Mouse (Mus musculus): ENCODE measurements around the gene Nat14. TPM values are rescaled to one million over a fixed set of nuclear protein-coding genes. Genes with fewer than 3 reads are reported as not detected.

Nat14 gene
- polyA plus RNA-seq, 1 experiment = 5.9 TPM

DNA sequence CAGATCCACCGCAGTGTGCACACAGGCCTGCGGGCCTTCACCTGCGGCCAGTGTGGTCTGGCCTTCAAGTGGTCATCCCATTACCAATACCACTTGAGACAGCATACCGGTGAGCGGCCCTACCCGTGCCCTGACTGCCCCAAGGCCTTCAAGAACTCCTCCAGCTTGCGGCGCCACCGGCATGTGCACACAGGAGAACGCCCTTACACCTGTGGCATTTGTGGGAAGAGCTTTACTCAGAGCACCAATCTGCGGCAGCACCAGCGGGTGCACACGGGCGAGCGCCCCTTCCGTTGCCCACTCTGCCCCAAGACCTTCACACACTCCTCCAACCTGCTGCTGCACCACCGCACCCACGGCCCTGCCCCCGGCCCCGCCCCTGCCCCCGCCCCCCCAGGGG, 2.7 kb upstream of the Nat14 start:
- DNase-seq = no peak
- Histone ChIP-seq H3K27me3 (ENCODE audit: control insufficient read depth, insufficient read depth, low read length) (peaks cover 7% of the 10 kb centered on the region), H3K27ac (ENCODE audit: control insufficient read depth, insufficient read depth, low read length) (no peak overlapping the region), H3K36me3 (ENCODE audit: control insufficient read depth, insufficient read depth, low read length) (peaks cover 19% of the 10 kb centered on the region), H3K4me3 (ENCODE audit: control insufficient read depth, insufficient read depth, low read length) (no peak overlapping the region), H3K4me1 (replicated peaks; ENCODE audit: control insufficient read depth, insufficient read depth, low read length) (peaks cover 21% of the 10 kb centered on the region)
- TF ChIP-seq CTCF (IDR thresholded peaks at IDR 0.05; ENCODE audit: borderline replicate concordance, control insufficient read depth, extremely low read depth, insufficient read depth, low read length, poor library complexity) (no peak), POLR2A (IDR thresholded peaks at IDR 0.05; ENCODE audit: control insufficient read depth, extremely low read depth, insufficient read depth, low read length, poor library complexity) (no peak)
- 98% methylated on average over 21 of the region's 21 CpGs for WGBS

DNA sequence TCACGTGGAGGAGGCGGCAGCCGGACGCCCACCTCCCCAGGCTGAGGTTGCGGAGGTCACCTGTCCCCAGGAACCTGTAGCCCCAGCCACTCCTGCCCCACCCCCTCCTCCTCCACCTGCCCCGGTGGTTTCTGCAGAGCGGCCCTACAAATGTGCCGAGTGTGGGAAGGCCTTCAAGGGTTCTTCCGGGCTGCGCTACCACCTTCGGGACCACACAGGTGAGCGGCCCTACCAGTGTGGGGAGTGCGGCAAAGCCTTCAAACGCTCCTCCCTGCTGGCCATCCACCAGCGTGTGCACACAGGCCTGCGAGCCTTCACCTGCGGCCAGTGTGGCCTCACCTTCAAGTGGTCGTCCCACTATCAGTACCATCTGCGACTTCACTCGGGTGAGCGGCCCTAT, 1.9 kb upstream of the Nat14 start:
- 98% methylated on average over 21 of the region's 21 CpGs for WGBS
- DNase-seq = no peak
- TF ChIP-seq POLR2A (IDR thresholded peaks at IDR 0.05; ENCODE audit: control insufficient read depth, extremely low read depth, insufficient read depth, low read length, poor library complexity) = no peak
- TF ChIP-seq CTCF (IDR thresholded peaks at IDR 0.05; ENCODE audit: borderline replicate concordance, control insufficient read depth, extremely low read depth, insufficient read depth, low read length, poor library complexity) = no peak
- Histone ChIP-seq H3K27ac (ENCODE audit: control insufficient read depth, insufficient read depth, low read length) (no peak overlapping the region), H3K27me3 (ENCODE audit: control insufficient read depth, insufficient read depth, low read length) (peaks cover 11% of the 10 kb centered on the region), H3K36me3 (ENCODE audit: control insufficient read depth, insufficient read depth, low read length) (peaks cover 19% of the 10 kb centered on the region), H3K4me3 (ENCODE audit: control insufficient read depth, insufficient read depth, low read length) (no peak overlapping the region), H3K4me1 (replicated peaks; ENCODE audit: control insufficient read depth, insufficient read depth, low read length) (peaks cover 21% of the 10 kb centered on the region)

DNA sequence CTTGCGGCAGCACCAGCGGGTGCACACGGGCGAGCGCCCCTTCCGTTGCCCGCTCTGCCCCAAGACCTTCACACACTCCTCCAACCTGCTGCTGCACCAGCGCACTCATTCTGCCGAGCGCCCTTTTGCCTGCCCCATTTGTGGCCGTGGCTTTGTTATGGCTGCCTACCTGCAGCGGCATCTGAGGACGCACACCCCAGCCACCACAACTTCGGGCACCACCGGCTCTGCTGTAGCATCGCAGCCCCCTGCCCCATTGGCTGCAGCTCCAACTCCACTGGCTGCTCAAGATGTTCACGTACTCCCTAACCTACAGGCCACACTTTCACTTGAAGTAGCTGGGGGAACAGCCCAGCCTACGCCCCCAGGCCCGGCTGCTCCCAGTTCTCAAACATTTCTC, 1.3 kb upstream of the Nat14 start:
- H3K27me3 ChIP-seq (ENCODE audit: control insufficient read depth, insufficient read depth, low read length) = peaks cover 11% of the 10 kb centered on the region
- 98% methylated on average over 19 of the region's 19 CpGs for WGBS
- H3K27ac ChIP-seq (ENCODE audit: control insufficient read depth, insufficient read depth, low read length) = no peak overlapping the region
- TF ChIP-seq POLR2A (IDR thresholded peaks at IDR 0.05; ENCODE audit: control insufficient read depth, extremely low read depth, insufficient read depth, low read length, poor library complexity) (no peak), CTCF (IDR thresholded peaks at IDR 0.05; ENCODE audit: borderline replicate concordance, control insufficient read depth, extremely low read depth, insufficient read depth, low read length, poor library complexity) (no peak)
- H3K4me1 ChIP-seq (replicated peaks; ENCODE audit: control insufficient read depth, insufficient read depth, low read length) = peaks cover 21% of the 10 kb centered on the region
- H3K4me3 ChIP-seq (ENCODE audit: control insufficient read depth, insufficient read depth, low read length) = no peak overlapping the region
- peaks cover 19% of the 10 kb centered on the region for H3K36me3 ChIP-seq (ENCODE audit: control insufficient read depth, insufficient read depth, low read length)
- no peak for DNase-seq

DNA sequence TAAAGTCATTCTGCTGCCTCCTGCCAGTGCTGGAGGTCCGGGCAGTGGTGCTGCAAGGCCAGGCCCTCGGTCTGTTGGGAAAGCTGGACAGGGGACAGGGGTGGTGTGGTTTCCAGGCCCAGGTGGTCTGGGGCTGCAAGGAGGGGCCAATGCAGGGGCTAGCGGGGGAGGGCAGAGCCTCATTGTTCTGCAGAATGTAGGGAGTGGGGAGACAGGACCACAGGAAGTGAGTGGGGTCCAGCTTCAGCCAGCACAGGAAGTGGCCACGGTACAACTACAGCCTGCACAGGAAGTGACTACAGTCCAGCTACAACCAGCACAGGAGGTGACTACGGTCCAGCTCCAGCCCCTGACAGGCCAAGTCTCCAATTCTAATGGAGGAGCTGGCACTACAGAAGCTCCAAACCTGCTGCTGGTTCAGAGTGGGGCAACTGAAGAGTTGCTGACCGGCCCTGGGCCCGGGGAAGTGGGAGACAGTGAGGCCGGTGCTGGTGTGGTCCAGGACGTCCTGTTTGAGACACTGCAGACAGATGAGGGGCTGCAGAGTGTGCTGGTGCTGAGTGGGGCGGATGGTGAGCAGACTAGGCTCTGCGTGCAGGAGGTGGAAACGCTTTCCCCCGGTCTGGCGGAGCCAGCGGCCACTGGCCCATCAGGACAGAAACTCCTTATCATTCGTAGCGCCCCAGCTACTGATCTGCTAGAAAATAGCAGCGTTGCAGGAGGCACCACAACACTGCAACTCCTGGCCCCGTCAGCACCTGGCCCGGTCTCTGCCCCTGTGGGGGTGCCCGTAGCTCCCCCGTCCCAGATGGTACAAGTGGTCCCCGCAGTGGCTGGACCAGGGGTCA, 628 bp upstream of the Nat14 start:
- Histone ChIP-seq H3K27ac (ENCODE audit: control insufficient read depth, insufficient read depth, low read length) (no peak overlapping the region), H3K36me3 (ENCODE audit: control insufficient read depth, insufficient read depth, low read length) (peaks cover 19% of the 10 kb centered on the region), H3K4me3 (ENCODE audit: control insufficient read depth, insufficient read depth, low read length) (no peak overlapping the region), H3K27me3 (ENCODE audit: control insufficient read depth, insufficient read depth, low read length) (peaks cover 11% of the 10 kb centered on the region), H3K4me1 (replicated peaks; ENCODE audit: control insufficient read depth, insufficient read depth, low read length) (peaks cover 18% of the 10 kb centered on the region)
- no peak for DNase-seq
- TF ChIP-seq POLR2A (IDR thresholded peaks at IDR 0.05; ENCODE audit: control insufficient read depth, extremely low read depth, insufficient read depth, low read length, poor library complexity) (no peak), CTCF (IDR thresholded peaks at IDR 0.05; ENCODE audit: borderline replicate concordance, control insufficient read depth, extremely low read depth, insufficient read depth, low read length, poor library complexity) (no peak)
- 78% methylated on average over 23 of the region's 23 CpGs for WGBS

DNA sequence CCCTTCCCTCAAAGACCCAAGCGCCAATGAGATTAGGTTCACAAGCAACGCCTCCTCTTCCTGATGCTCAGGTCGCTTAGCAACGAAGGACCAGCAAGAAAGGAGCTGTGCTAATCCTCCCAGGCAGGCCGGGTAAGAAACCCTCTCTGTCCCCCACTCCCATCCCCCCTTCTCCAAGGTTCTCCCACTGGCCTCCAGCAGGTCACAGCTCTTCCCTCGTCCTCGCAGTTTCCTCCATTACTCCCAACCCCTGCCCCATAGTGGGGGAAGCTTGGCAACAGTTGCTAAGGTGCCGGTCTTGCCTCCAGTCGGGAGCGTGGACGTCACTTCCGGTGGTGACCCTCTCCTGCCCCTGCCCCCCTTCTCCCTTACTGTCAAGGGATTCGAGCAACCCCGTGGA, 680 bp downstream of the Nat14 start:
- H3K4me1 ChIP-seq (replicated peaks; ENCODE audit: control insufficient read depth, insufficient read depth, low read length) = peaks cover 14% of the 10 kb centered on the region
- DNase-seq = peak; percentile 45

DNA sequence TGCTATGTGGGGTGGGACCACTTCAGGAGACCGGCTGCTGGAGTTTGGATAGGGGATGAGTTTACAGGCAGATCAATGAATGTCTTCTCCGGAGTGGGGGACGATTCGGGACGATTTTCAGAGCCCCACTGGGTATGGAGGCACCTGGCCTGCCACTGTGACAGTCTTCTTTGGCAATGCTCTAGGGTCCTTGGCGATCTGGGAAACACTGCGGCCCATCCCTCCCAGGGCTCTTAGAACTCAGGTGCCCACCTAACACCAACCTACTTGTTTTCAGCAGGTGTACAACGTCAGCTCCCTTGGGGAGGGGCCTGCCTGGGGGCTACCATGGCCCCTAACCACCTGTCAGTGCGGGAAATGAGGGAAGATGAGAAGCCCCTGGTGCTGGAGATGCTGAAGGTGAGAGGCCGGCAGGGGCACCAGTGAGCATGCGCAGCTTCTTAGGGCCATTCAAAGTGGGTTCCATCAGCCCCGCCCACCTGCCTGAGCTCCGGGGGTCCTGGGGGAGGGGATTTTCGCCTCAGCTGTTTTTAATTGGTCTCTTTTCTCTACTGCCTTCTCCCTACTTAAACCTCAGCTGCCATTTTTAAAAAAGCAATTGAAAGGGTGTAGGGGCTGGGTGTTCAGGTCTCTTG, 1.2 kb downstream of the Nat14 start:
- 8% methylated on average over 14 of the region's 14 CpGs for WGBS
- no peak overlapping the region for H3K27ac ChIP-seq (ENCODE audit: control insufficient read depth, insufficient read depth, low read length)
- DNase-seq = no peak
- peaks cover 11% of the 10 kb centered on the region for H3K27me3 ChIP-seq (ENCODE audit: control insufficient read depth, insufficient read depth, low read length)
- no peak for TF ChIP-seq CTCF (IDR thresholded peaks at IDR 0.05; ENCODE audit: borderline replicate concordance, control insufficient read depth, extremely low read depth, insufficient read depth, low read length, poor library complexity)
- no peak for TF ChIP-seq POLR2A (IDR thresholded peaks at IDR 0.05; ENCODE audit: control insufficient read depth, extremely low read depth, insufficient read depth, low read length, poor library complexity)
- peaks cover 14% of the 10 kb centered on the region for H3K4me1 ChIP-seq (replicated peaks; ENCODE audit: control insufficient read depth, insufficient read depth, low read length)
- no peak overlapping the region for H3K4me3 ChIP-seq (ENCODE audit: control insufficient read depth, insufficient read depth, low read length)
- peaks cover 19% of the 10 kb centered on the region for H3K36me3 ChIP-seq (ENCODE audit: control insufficient read depth, insufficient read depth, low read length)

More for the DNA sequence above, 680 bp downstream of the Nat14 start:
- 1% methylated on average over 14 of the region's 14 CpGs for WGBS
- Histone ChIP-seq H3K27me3 (ENCODE audit: control insufficient read depth, insufficient read depth, low read length) (peaks cover 11% of the 10 kb centered on the region), H3K36me3 (ENCODE audit: control insufficient read depth, insufficient read depth, low read length) (peaks cover 19% of the 10 kb centered on the region), H3K27ac (ENCODE audit: control insufficient read depth, insufficient read depth, low read length) (no peak overlapping the region), H3K4me3 (ENCODE audit: control insufficient read depth, insufficient read depth, low read length) (0 out of 2 replicates have a peak overlapping the region, but pooled peaks have one; percentile 8)
- TF ChIP-seq CTCF (IDR thresholded peaks at IDR 0.05; ENCODE audit: borderline replicate concordance, control insufficient read depth, extremely low read depth, insufficient read depth, low read length, poor library complexity) (no peak), POLR2A (IDR thresholded peaks at IDR 0.05; ENCODE audit: control insufficient read depth, extremely low read depth, insufficient read depth, low read length, poor library complexity) (no peak)

Measured in thymus, adult 2 months (tissue).